Mouse (Mus musculus) kidney, postnatal 0 days (tissue): ENCODE measurements around the gene Ovol2. TPM values are rescaled to one million over a fixed set of nuclear protein-coding genes. Genes with fewer than 3 reads are reported as not detected.

Source experiments
- ATAC-seq: fragments of 200-750 bp; cut with Nextera tagmentation; replicated peaks from 2 replicates; pipeline ENCODE4 v1.8.0; 2017; ENCODE audit warnings: low read depth, moderate number of reproducible peaks, moderate TSS enrichment, moderate library complexity; ENCODE audit not compliant: low FRiP score
- DNase-seq: peaks from one replicate; pipeline ENCODE4 v3.0.0-alpha.2; 2016; ENCODE audit warnings: low spot score
- H3K27ac ChIP-seq: fragments of 300-500 bp; sonication (generic); 2 replicates; pipeline ENCODE4 v1.5.1; 2014; ENCODE audit warnings: mild to moderate bottlenecking
- H3K27me3 ChIP-seq: fragments of 300-500 bp; sonication (generic); 2 replicates; pipeline ENCODE4 v1.6.1; 2014; ENCODE audit warnings: low read length, mixed read lengths; ENCODE audit not compliant: insufficient read depth
- H3K36me3 ChIP-seq: fragments of 300-500 bp; sonication (generic); 2 replicates; pipeline ENCODE4 v1.6.1; 2014; ENCODE audit warnings: low read length, mixed read lengths; ENCODE audit not compliant: insufficient read depth
- H3K4me1 ChIP-seq: fragments of 300-500 bp; sonication (generic); replicated peaks from 2 replicates; pipeline ENCODE4 v1.6.1; 2014; ENCODE audit warnings: antibody characterized with exemption, low read length, mixed read lengths; ENCODE audit not compliant: insufficient read depth
- H3K4me2 ChIP-seq: fragments of 300-500 bp; sonication (generic); 2 replicates; pipeline ENCODE4 v1.6.1; 2014; ENCODE audit warnings: mild to moderate bottlenecking, low read length, moderate library complexity, mixed read lengths
- H3K4me3 ChIP-seq: fragments of 300-500 bp; sonication (generic); replicated peaks from 2 replicates; pipeline ENCODE4 v1.5.1; 2014; ENCODE audit warnings: low read depth, low read length
- H3K9ac ChIP-seq: fragments of 300-500 bp; sonication (generic); 2 replicates; pipeline ENCODE4 v1.6.1; 2014; ENCODE audit warnings: low read depth, low read length
- H3K9me3 ChIP-seq: fragments of 300-500 bp; sonication (generic); replicated peaks from 2 replicates; pipeline ENCODE4 v1.6.1; 2016; ENCODE audit warnings: low read length, inconsistent platforms, mixed read lengths
- CTCF ChIP-seq: IDR thresholded peaks from 2 replicates; pipeline ENCODE4 v1.5.1; 2016; ENCODE audit warnings: antibody characterized with exemption, low read depth, mild to moderate bottlenecking, moderate library complexity
- WGBS: fragments of 180-500 bp; shearing (Covaris S2); extraction: QIAGEN DNeasy Blood & Tissue Kit; methylation state at CpG from one replicate; pipeline ENCODE4 v1.1.7; 2014; 5-methylcytosine and 5-hydroxymethylcytosine counted together
- polyA plus RNA-seq: library from polyadenylated mRNA; unstranded; fragments of >200 nt; fragmentation: Nextera tagmentation; extraction: Ambion mirVana; gene quantifications from 2 replicates; pipeline ENCODE4 v1.2.1, GENCODE M21; 2015

Ovol2 gene
- polyA plus RNA-seq, 1 experiment from 2014 or later, result 1.8 TPM

DNA sequence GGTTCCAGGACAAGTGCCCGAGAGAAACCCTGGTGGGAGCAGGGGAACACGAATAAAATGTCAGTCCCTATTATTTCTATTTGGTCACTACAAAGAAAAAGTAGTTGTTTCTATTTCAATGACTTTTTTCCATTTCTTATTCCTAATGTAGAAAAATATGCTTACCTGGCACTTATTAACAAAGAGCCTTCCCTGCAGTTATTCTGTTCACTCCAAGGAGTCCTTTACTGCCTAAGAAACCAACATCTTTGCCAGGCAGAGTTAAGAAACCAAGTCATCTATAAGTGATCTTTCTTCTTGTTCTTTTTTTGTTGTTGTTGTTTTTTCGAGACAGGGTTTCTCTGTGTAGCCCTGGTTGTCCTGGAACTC, 66.8 kb downstream of the Ovol2 start:
- H3K36me3 ChIP-seq, result 0 out of 2 replicates have a peak, but pooled peaks cover 14% of the 10 kb centered on the region
- H3K27me3 ChIP-seq, result no peaks in the 10 kb centered on the region
- peaks cover 13% of the 10 kb centered on the region for H3K4me1 ChIP-seq
- H3K9me3 ChIP-seq, result no peaks in the 10 kb centered on the region
- no peak for TF ChIP-seq CTCF
- H3K4me3 ChIP-seq, result no peak overlapping the region
- no peak for ATAC-seq
- 67% methylated on average over 3 of the region's 3 CpGs for whole genome bisulfite sequencing
- H3K27ac ChIP-seq, result peak overlapping the region; percentile 54; the same call in 1 of the 2 replicates
- DNase-seq, result no peak
- H3K9ac ChIP-seq, result no peak overlapping the region
- no peak overlapping the region for H3K4me2 ChIP-seq

GRCm38 (mm10) chr2:144264398-144265119, 67.4 kb downstream of the Ovol2 start:
- Histone ChIP-seq H3K36me3 (0 out of 2 replicates have a peak, but pooled peaks cover 14% of the 10 kb centered on the region), H3K27me3 (no peaks in the 10 kb centered on the region), H3K27ac (peak overlapping the region; percentile 54; the same call in 1 of the 2 replicates), H3K4me1 (peaks cover 13% of the 10 kb centered on the region), H3K4me3 (no peak overlapping the region), H3K4me2 (no peak overlapping the region), H3K9me3 (no peaks in the 10 kb centered on the region), H3K9ac (no peak overlapping the region)
- DNase-seq (no peak), ATAC-seq (peak; percentile 40; the same call in 1 of the 2 replicates)
- no peak for TF ChIP-seq CTCF
- 42% methylated on average over 5 of the region's 5 CpGs for WGBS

- 94% methylated on average over 2 of the region's 2 CpGs for WGBS
- Histone ChIP-seq H3K27me3 (no peaks in the 10 kb centered on the region), H3K4me1 (0 out of 2 replicates have a peak, but pooled peaks cover 7% of the 10 kb centered on the region), H3K36me3 (peaks cover 24% of the 10 kb centered on the region), H3K4me2 (no peak overlapping the region), H3K27ac (no peak overlapping the region), H3K9ac (no peak overlapping the region), H3K9me3 (no peaks in the 10 kb centered on the region), H3K4me3 (no peak overlapping the region)
- ATAC-seq (no peak), DNase-seq (no peak)
- TF ChIP-seq CTCF, result no peak
Observed at GRCm38 (mm10) chr2:144262837-144263236, 69.1 kb downstream of the Ovol2 start.

Other genes starting within 250 kb of the Ovol2 start
- 16.0 and 16.6 TPM in 2 replicates for gene Mgme1, start 61.5 kb downstream of the Ovol2 start, polyA plus RNA-seq
- 103 and 112 TPM in 2 replicates for gene Snx5, start 61.2 kb downstream of the Ovol2 start, polyA plus RNA-seq
- gene Kat14, start 36.8 kb upstream of the Ovol2 start, polyA plus RNA-seq, result 36.5 and 37.5 TPM in 2 replicates
- 3.2 and 3.3 TPM in 2 replicates for gene Pet117, start 36.9 kb upstream of the Ovol2 start, polyA plus RNA-seq
- 1.5 and 1.7 TPM in 2 replicates for gene Dzank1, start 195.3 kb upstream of the Ovol2 start, polyA plus RNA-seq
- gene Polr3f, start 195.6 kb upstream of the Ovol2 start, polyA plus RNA-seq, result 18.9 and 19.6 TPM in 2 replicates
- gene Rbbp9, start 218.7 kb upstream of the Ovol2 start, polyA plus RNA-seq, result 92.7 and 94.1 TPM in 2 replicates
- gene Sec23b, start 224.1 kb upstream of the Ovol2 start, polyA plus RNA-seq, result 118 and 128 TPM in 2 replicates